Mouse (Mus musculus): ENCODE data around the gene Tnfsfm13.
A peak's percentile ranks its signal among the peaks of the same experiment; 100 is the strongest.

Gene Tnfsfm13

DNA sequence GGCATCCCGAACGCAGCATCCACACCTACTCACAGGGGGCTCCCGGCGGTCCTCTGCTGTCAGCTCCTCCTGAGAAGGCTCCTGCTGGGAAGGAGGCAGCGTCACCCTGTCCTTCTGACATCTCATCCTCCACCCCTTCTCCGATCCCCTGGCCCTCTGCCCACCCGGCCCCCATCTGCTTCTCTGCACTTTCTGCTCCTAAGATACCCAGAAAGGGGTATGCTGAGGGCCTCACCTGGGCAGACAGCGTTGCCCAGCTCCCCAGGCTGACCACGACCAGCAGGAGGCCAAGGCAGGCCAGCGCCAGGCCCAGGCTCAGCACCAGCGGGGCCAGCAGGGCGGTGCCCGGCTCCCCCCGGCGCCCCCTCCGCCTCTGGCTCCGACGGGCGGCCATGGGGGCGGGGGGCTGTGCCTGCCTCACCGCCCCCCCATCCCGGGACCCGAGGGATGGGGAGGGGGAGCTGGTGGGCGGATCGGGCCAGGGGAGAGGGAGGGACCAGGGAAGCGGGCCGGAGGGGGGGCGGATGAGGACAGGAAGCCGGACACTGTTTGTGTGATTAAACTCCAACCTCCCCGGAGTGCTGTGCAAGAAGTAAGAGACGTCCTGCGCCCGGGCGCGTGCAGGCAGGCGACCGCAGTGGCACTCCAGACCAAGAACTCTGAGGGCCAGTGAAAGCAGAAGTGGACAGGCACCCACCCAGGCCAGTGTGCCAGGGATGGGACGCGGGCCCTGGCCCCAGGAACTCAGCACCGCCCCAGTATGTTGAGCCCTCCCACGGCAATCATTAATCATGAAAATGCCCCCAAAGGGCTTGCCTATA is at the start of gene Tnfsfm13, which contains the start of gene Tnfsf12:
Gene Tnfsfm13 (minus strand): TSS at position 738 of the 821 bp plus-strand sequence.
Gene Tnfsf12 (minus strand): TSS at position 489 of the 821 bp plus-strand sequence.
- DNase-seq (ENCODE audit: low read depth): no peak

GRCm38 (mm10) chr11:69731408-69731807 is 35.5 kb upstream of the Tnfsfm13 start:
- DNase-seq (ENCODE audit: low read depth): peak; percentile 41

DNA sequence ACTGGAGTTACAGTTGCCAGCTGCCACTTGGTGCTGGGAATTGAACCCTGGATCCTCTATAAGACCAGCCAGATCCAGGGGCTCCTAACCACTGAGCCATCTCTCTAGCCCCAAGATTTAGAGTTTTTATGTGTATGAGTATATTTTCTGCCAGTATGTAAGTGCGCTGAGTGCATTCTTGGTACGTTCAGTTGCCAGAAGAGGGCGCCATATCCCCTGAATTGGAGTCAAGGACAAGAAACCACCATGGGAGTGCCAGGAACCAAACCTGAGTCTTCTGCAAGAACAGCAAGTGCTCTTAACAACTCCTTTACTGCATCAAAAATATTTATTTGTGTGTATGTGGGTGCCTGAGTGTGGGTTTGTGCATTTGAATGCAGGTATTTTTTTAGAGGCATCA is 33.2 kb upstream of the Tnfsfm13 start:
- peak; percentile 86 for DNase-seq (ENCODE audit: low read depth)

DNA sequence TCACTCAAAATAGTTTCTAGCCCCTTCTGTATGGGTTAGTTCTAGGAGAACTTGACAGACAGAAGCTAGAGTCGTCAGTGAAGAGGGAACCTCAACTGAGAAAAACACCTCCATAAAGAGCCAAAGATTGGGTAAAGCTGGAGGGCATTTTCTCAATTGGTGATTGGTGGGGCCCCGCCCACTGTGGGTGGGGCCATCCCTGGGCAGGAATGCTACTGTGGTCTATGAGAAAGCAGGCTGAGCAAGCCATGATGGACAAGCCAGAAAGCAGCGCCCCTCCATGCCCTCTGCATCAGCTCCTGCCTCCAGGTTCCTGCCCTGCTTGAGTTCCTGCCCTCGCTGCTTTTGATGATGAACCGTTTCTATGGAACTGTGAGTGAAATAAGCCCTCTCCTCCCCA is 30.1 kb upstream of the Tnfsfm13 start:
- DNase-seq (ENCODE audit: low read depth): no peak

GRCm38 (mm10) chr11:69723074-69723473 is 27.2 kb upstream of the Tnfsfm13 start:
- DNase-seq (ENCODE audit: low read depth): no peak

DNA sequence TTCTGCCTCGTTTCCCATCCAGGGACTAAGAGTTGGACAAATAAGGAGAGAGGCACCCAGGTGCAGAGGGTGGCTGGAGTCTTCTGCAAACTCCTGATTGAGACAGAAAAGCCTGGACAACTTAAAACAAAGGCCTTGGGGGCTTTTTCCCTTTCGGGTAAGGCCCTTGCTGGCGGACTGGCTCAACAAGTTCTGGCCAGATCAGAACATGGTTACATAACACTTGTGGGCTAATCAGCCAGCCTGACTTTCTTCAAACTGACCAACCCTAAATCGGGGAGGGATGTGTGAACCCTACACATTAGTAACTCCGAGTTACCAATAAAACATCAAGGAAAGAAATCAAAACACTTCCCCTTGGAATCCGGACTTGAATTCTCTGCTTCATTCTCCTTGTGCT is 25.0 kb upstream of the Tnfsfm13 start:
- DNase-seq (ENCODE audit: low read depth): no peak

DNA sequence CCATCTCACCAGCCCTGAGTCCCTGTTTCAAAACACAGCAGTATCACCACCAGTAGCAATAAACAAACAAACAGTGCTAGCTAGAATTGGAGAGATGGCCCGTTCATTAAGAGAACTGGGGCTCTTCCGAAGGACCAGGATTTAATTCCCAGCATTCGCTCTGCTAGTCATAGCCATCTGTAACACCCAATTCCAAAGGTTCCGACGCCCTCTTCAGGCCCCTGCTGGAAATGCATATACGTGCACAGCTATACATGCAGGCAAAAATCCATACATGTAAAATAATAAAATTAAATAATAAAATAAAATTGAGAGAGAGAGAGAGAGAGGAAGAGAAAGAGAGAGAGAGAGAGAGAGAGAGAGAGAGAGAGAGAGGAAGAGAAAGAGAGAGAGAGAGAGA is 23.5 kb upstream of the Tnfsfm13 start:
- DNase-seq (ENCODE audit: low read depth): peak; percentile 33

DNA sequence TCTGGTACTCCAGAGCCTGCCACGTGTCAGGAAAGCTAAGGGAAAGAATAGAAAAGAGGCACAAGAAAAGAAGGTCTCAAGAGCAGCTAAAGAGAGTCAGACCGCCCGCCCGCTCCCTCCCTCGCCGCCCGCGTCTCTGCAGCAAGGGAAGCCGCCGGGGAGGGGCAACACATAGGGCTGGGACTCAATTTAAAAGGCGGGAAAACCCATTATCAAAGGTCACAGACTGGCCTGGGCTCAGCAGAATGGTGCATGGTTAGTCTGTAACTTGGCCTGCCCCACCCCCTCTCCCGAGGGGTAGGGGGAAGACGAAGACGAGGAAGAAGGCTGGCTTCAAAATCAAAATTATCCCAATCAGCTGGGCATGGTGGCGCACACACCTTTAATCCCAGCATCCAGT is 22.8 kb upstream of the Tnfsfm13 start:
- DNase-seq (ENCODE audit: low read depth): no peak

GRCm38 (mm10) chr11:69716953-69717352 is 21.1 kb upstream of the Tnfsfm13 start:
- no peak for DNase-seq (ENCODE audit: low read depth)

DNA sequence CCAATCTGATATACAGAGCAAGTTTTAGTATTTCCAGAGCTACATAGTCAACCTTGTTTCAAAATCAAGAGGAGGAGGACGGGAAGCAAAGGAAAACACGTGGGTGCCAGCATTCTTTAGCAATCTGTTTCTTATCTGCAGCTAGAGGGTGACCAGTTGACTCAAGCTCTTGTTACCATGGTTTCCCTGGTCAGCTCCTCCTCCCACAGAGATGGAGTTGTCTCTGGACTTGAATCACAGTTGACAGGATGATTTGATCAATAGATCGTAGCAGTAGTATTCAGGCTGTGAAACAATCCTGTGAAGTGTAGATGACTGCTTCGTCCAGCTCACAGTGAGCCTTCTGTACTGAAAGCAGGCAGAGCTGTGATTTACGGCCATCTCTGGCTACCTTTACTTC is 20.0 kb upstream of the Tnfsfm13 start:
- DNase-seq (ENCODE audit: low read depth): no peak

DNA sequence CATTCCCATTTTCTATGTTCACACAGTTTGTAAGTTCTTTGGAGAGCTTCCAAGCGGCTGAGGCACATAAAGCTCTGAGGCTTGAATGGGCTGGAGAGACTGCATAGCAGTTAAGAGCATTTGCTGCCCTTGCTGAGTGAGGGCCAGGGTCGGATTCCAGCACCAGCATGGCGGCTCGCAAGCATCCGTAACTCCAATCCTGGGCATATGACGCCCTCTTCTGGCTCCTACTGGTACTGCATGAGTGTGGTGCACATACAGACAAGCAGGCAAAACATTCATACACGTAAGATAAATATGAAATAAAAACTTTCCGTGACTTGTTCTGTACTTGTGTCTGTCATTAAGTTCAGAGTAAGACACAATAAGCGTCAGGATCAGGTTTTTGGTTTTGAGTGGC is 19.6 kb upstream of the Tnfsfm13 start:
- DNase-seq (ENCODE audit: low read depth): peak; percentile 64

GRCm38 (mm10) chr11:69714636-69715329 is 18.9 kb upstream of the Tnfsfm13 start:
- DNase-seq (ENCODE audit: low read depth): no peak

DNA sequence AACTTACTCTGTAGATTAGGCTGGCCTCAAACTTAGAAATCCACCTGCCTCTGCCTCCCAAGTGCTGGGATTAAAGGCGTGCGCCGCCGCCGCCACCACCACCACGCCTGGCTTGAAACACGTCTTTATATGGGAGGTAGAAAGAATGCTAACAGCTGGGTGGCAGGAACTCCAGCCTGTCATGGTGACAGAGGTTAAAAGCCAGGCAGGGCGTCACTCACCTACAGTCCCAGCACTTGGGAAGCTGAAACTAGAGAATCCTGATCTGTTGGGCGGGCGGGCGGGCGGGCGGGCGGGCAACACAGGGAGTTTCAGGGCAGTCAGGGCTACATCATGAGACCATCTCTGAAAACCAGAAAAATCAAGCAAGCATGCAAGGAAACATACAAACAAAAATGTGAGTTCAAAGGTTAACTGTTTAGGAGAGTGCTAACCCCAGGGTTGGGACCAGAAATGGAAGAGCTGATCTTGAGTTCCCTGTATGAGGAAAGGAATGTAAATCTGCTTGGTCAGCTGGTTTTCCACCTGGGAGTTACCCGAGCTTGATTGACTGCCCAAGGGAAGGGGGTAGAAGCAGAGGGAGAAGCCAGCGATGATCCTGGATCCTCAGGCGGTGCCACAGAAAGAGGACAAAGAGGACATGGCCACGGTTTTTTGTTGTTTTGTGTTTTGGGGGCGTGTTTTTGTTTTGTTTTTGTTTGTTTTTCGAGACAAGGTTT is 17.2 kb upstream of the Tnfsfm13 start:
- no peak for DNase-seq (ENCODE audit: low read depth)

DNA sequence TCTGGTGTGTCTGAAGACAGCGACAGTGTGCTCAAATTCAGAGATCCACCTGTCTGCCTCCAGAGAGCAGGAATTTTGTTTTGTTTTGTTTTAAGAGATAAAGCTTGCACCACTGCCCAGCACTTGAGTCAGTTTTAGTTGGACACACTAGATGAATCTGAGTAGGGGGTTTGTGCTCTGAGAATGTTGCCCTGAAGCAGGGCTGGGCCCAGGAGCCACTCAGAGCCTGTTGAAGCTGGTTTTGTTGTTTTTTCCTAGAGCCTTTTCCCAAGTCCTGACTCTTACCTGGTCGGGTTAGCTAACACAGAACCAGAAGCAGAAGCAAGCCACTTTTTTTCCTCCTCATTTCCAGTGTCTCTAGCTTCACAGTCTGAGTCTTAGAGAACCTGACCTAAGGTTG is 15.2 kb upstream of the Tnfsfm13 start:
- no peak for DNase-seq (ENCODE audit: low read depth)

DNA sequence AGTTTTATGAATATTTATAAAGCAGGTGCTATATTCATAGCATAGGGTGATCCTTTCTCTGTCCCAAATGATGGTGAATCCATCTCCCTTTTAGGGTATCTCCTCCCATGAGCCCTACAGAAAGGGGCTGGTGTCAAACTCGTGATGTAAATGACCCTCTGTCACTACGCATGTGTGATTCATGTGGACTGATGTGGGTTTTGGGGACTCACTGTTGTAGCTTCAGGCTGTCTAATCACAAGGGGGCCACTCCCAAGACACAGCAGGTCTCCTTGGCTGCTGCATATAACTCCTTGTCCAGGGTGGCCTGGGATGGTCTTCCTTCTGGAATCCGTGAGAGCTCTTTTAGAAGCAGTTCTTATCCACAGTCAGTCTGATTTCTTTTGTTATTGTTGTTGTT is 14.6 kb upstream of the Tnfsfm13 start:
- no peak for DNase-seq (ENCODE audit: low read depth)

DNA sequence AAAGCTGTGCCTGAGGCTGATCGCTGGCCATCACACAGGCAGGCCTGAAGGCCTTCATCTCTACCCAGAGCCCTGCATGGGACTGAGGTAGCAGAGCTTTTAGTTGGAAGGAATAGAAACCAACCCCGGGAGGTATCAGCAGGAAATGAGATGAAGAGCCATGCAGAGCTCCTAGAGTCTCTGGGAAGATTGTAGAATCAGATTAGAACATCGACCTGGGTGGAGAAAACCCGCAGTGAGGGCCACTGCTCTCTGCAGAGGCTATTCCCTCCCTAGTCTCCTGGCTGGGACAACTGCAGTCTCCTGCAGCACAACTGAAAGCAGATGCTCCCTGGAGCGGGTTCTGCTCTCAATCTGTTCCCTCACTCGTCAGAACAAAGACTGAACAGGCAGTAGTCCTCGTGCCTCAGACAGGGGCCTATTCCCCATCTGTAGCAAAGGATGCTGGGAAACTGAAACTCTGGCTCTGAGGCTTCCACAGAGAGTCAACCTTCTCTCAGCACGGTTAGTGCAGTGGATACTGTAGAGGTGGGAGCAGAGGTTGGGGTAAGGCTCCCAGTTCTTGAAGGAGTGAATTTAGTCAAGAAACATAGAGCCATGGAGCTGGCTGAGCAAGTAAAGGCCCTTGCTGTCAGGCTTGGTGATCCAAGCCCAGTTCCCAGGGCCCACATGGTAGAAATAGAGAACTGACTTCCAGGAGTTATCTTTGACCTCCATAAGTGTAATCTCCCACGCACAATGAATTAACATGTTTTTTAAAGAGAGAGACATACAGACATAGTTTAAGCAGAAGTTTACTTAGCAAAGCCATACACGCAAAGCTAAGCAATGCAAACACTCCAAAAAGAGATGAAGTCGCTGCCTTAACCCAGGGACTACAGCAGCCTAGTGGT is 13.9 kb upstream of the Tnfsfm13 start:
- no peak for DNase-seq (ENCODE audit: low read depth)

- no peak for DNase-seq (ENCODE audit: low read depth)
Measured at GRCm38 (mm10) chr11:69708614-69709265, 12.8 kb upstream of the Tnfsfm13 start.

DNA sequence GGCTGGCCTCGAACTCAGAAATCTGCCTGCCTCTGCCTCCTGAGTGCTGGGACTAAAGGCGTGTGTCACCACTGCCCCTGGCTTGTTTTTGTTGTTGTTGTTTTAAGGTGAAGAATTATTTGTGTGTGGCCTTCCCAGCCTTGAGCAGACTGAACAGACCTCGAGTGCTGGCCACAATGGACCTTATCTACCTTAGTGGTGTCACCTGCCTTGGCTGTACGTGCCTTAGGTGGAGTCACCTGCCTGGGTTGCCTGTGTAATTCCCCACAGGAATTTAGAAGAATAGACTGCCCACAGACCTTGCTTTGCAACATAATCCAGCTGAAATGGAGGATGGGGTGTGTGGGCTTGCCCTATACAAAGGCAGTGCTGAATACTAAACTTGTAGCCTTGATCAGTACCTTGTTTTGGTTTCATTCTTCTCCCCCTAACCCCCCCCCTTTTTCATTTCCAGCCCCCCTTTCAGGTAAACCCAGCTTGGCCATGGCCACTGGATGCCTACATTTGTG is 12.0 kb upstream of the Tnfsfm13 start:
- no peak for DNase-seq (ENCODE audit: low read depth)

DNA sequence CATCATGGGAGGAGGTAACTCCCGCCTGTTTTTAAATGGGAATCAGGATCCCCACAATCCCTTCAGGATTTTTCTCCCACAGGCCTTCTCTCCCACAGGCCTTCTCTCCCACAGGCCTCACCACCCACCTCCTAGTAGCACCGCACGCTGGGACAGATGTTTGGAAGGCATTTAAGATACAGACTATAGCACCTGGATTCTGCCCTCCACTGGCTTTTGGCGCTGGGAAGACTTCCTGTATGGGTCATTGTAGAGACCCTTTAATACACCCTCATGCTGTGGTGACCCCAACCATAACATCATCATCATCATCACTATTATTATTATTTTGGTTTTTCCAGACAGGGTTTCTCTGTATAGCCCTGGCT is 11.6 kb upstream of the Tnfsfm13 start:
- DNase-seq (ENCODE audit: low read depth): no peak

GRCm38 (mm10) chr11:69706775-69707479 is 11.0 kb upstream of the Tnfsfm13 start:
- no peak for DNase-seq (ENCODE audit: low read depth)

Measured in induced T-regulatory cell, adult 2 months (primary cell).